Mouse (Mus musculus) forebrain, embryonic 12.5 days (tissue): ENCODE results near the gene Vps35l. TPM values are rescaled to one million over a fixed set of nuclear protein-coding genes. Genes with fewer than 3 reads are reported as not detected.
A peak's percentile ranks its signal among the peaks of the same experiment; 100 is the strongest.

Experiments used
- ATAC-seq: fragments of 200-750 bp; cut with Nextera tagmentation; 2 replicates; pipeline ENCODE4 v1.8.0; 2017; ENCODE audit warnings: moderate TSS enrichment; ENCODE audit not compliant: low FRiP score
- H3K27ac ChIP-seq: fragments of 300-500 bp; sonication (generic); 2 replicates; pipeline ENCODE4 v1.5.1; 2016; ENCODE audit warnings: mild to moderate bottlenecking
- H3K27me3 ChIP-seq: fragments of 300-500 bp; sonication (generic); 2 replicates; pipeline ENCODE4 v1.6.1; 2016; ENCODE audit warnings: mild to moderate bottlenecking
- H3K36me3 ChIP-seq: fragments of 300-500 bp; sonication (generic); replicated peaks from 2 replicates; pipeline ENCODE4 v1.6.1; 2016; ENCODE audit warnings: mild to moderate bottlenecking
- H3K4me1 ChIP-seq: fragments of 300-500 bp; sonication (generic); 2 replicates; pipeline ENCODE4 v1.6.1; 2016
- H3K4me2 ChIP-seq: fragments of 300-500 bp; sonication (generic); 2 replicates; pipeline ENCODE4 v1.6.1; 2016; ENCODE audit warnings: mild to moderate bottlenecking, moderate library complexity
- H3K4me3 ChIP-seq: fragments of 300-500 bp; sonication (generic); replicated peaks from 2 replicates; pipeline ENCODE4 v1.5.1; 2016; ENCODE audit warnings: mild to moderate bottlenecking
- H3K9ac ChIP-seq: fragments of 300-500 bp; sonication (generic); 2 replicates; pipeline ENCODE4 v1.6.1; 2016; ENCODE audit warnings: mild to moderate bottlenecking
- H3K9me3 ChIP-seq: fragments of 300-500 bp; sonication (generic); 2 replicates; pipeline ENCODE4 v1.6.1; 2016
- WGBS: fragments of 180-500 bp; shearing (Covaris S2); methylation state at CpG from one replicate; pipeline ENCODE4 v1.1.7; 2016; 5-methylcytosine and 5-hydroxymethylcytosine counted together
- polyA plus RNA-seq: library from polyadenylated mRNA; unstranded; fragments of >200 nt; fragmentation: Nextera tagmentation; extraction: Ambion mirVana; gene quantifications from 2 replicates; pipeline ENCODE4 v1.2.1, GENCODE M21; 2016

The Vps35l gene
- polyA plus RNA-seq, 1 experiment from 2014 or later = 89.2 TPM

GRCm38 (mm10) chr7:118811407-118812106 lies 71.5 kb downstream of the Vps35l start:
- Histone ChIP-seq H3K36me3 (peaks cover 37% of the 10 kb centered on the region), H3K4me1 (peaks cover 6% of the 10 kb centered on the region; the same call in 1 of the 2 replicates), H3K4me3 (no peak overlapping the region), H3K4me2 (no peak overlapping the region), H3K27me3 (no peaks in the 10 kb centered on the region), H3K9me3 (no peaks in the 10 kb centered on the region), H3K9ac (no peak overlapping the region), H3K27ac (no peak overlapping the region)
- ATAC-seq = no peak
- whole genome bisulfite sequencing = 88% methylated on average over 12 of the region's 12 CpGs

GRCm38 (mm10) chr7:118813592-118813991 lies 73.6 kb downstream of the Vps35l start:
- H3K9me3 ChIP-seq = no peaks in the 10 kb centered on the region
- H3K4me2 ChIP-seq = no peak overlapping the region
- H3K4me1 ChIP-seq = no peaks in the 10 kb centered on the region
- ATAC-seq = no peak
- no peak overlapping the region for H3K4me3 ChIP-seq
- no peaks in the 10 kb centered on the region for H3K27me3 ChIP-seq
- H3K9ac ChIP-seq = no peak overlapping the region
- H3K36me3 ChIP-seq = peaks cover 52% of the 10 kb centered on the region
- no peak overlapping the region for H3K27ac ChIP-seq
- WGBS = 93% methylated on average over 4 of the region's 4 CpGs

GRCm38 (mm10) chr7:118816275-118816674 lies 76.2 kb downstream of the Vps35l start:
- Histone ChIP-seq H3K27me3 (no peaks in the 10 kb centered on the region), H3K4me2 (no peak overlapping the region), H3K27ac (no peak overlapping the region), H3K4me3 (no peak overlapping the region), H3K9ac (no peak overlapping the region), H3K9me3 (no peaks in the 10 kb centered on the region), H3K36me3 (peaks cover 44% of the 10 kb centered on the region), H3K4me1 (no peaks in the 10 kb centered on the region)
- 93% methylated on average over 3 of the region's 3 CpGs for WGBS
- ATAC-seq = no peak

- Histone ChIP-seq H3K9me3 (no peaks in the 10 kb centered on the region), H3K4me3 (no peak overlapping the region), H3K27ac (no peak overlapping the region), H3K27me3 (no peaks in the 10 kb centered on the region), H3K4me1 (no peaks in the 10 kb centered on the region), H3K36me3 (peaks cover 44% of the 10 kb centered on the region), H3K9ac (no peak overlapping the region), H3K4me2 (no peak overlapping the region)
- ATAC-seq = no peak
- 90% methylated on average over 7 of the region's 7 CpGs for WGBS
Observed at GRCm38 (mm10) chr7:118817741-118818140, 77.7 kb downstream of the Vps35l start.

GRCm38 (mm10) chr7:118819666-118820065 lies 79.6 kb downstream of the Vps35l start:
- H3K9ac ChIP-seq = no peak overlapping the region
- no peak overlapping the region for H3K27ac ChIP-seq
- H3K27me3 ChIP-seq = no peaks in the 10 kb centered on the region
- 86% methylated on average over 1 of the region's 1 CpGs for WGBS
- H3K36me3 ChIP-seq = peaks cover 33% of the 10 kb centered on the region
- no peaks in the 10 kb centered on the region for H3K9me3 ChIP-seq
- ATAC-seq = no peak
- H3K4me3 ChIP-seq = no peak overlapping the region
- H3K4me1 ChIP-seq = no peaks in the 10 kb centered on the region
- no peak overlapping the region for H3K4me2 ChIP-seq

GRCm38 (mm10) chr7:118821356-118821755 lies 81.3 kb downstream of the Vps35l start:
- Histone ChIP-seq H3K27me3 (no peaks in the 10 kb centered on the region), H3K27ac (no peak overlapping the region), H3K9ac (no peak overlapping the region), H3K4me2 (no peak overlapping the region), H3K36me3 (peaks cover 28% of the 10 kb centered on the region), H3K4me3 (no peak overlapping the region), H3K9me3 (no peaks in the 10 kb centered on the region), H3K4me1 (no peaks in the 10 kb centered on the region)
- no peak for ATAC-seq
- WGBS = 79% methylated on average over 7 of the region's 7 CpGs

GRCm38 (mm10) chr7:118821887-118822556 lies 82.0 kb downstream of the Vps35l start:
- H3K27me3 ChIP-seq = no peaks in the 10 kb centered on the region
- no peak overlapping the region for H3K27ac ChIP-seq
- H3K4me3 ChIP-seq = no peak overlapping the region
- H3K9ac ChIP-seq = no peak overlapping the region
- H3K36me3 ChIP-seq = peaks cover 30% of the 10 kb centered on the region
- peaks cover under 1% of the 10 kb centered on the region; the same call in 1 of the 2 replicates for H3K4me1 ChIP-seq
- ATAC-seq = no peak
- WGBS = 90% methylated on average over 12 of the region's 12 CpGs
- H3K9me3 ChIP-seq = no peaks in the 10 kb centered on the region
- no peak overlapping the region for H3K4me2 ChIP-seq

GRCm38 (mm10) chr7:118824451-118824850 lies 84.4 kb downstream of the Vps35l start:
- H3K9ac ChIP-seq = no peak overlapping the region
- 65% methylated on average over 7 of the region's 7 CpGs for WGBS
- peaks cover 11% of the 10 kb centered on the region for H3K36me3 ChIP-seq
- H3K27ac ChIP-seq = no peak overlapping the region
- peaks cover 16% of the 10 kb centered on the region for H3K4me1 ChIP-seq
- H3K4me2 ChIP-seq = no peak overlapping the region
- no peak overlapping the region for H3K4me3 ChIP-seq
- no peaks in the 10 kb centered on the region for H3K27me3 ChIP-seq
- ATAC-seq = no peak
- no peaks in the 10 kb centered on the region for H3K9me3 ChIP-seq

- H3K4me2 ChIP-seq = no peak overlapping the region
- no peak overlapping the region for H3K4me3 ChIP-seq
- H3K4me1 ChIP-seq = peaks cover 16% of the 10 kb centered on the region
- peak; percentile 55 for ATAC-seq
- no peaks in the 10 kb centered on the region for H3K27me3 ChIP-seq
- WGBS = 11% methylated on average over 5 of the region's 5 CpGs
- H3K9ac ChIP-seq = no peak overlapping the region
- H3K27ac ChIP-seq = peak overlapping the region; percentile 51; the same call in 1 of the 2 replicates
- H3K9me3 ChIP-seq = no peaks in the 10 kb centered on the region
- H3K36me3 ChIP-seq = peaks cover 14% of the 10 kb centered on the region
Observed at GRCm38 (mm10) chr7:118827975-118828416, 88.0 kb downstream of the Vps35l start.

GRCm38 (mm10) chr7:118837901-118838300 lies 97.9 kb downstream of the Vps35l start:
- H3K4me2 ChIP-seq = no peak overlapping the region
- H3K4me3 ChIP-seq = no peak overlapping the region
- no peak for ATAC-seq
- H3K27me3 ChIP-seq = no peaks in the 10 kb centered on the region
- no peak overlapping the region for H3K27ac ChIP-seq
- no peak overlapping the region for H3K9ac ChIP-seq
- H3K4me1 ChIP-seq = no peaks in the 10 kb centered on the region
- H3K9me3 ChIP-seq = peaks cover 4% of the 10 kb centered on the region; the same call in 1 of the 2 replicates
- peaks cover 93% of the 10 kb centered on the region for H3K36me3 ChIP-seq
- WGBS = 88% methylated on average over 5 of the region's 5 CpGs

GRCm38 (mm10) chr7:118841030-118841745 lies 101.2 kb downstream of the Vps35l start:
- H3K27ac ChIP-seq = no peak overlapping the region

GRCm38 (mm10) chr7:118841796-118842195 lies 101.8 kb downstream of the Vps35l start:
- no peak overlapping the region for H3K9ac ChIP-seq
- ATAC-seq = no peak
- H3K4me3 ChIP-seq = no peak overlapping the region
- 66% methylated on average over 1 of the region's 1 CpGs for WGBS
- H3K27me3 ChIP-seq = no peaks in the 10 kb centered on the region
- peaks cover 4% of the 10 kb centered on the region; the same call in 1 of the 2 replicates for H3K9me3 ChIP-seq
- no peak overlapping the region for H3K4me2 ChIP-seq
- H3K27ac ChIP-seq = no peak overlapping the region
- no peaks in the 10 kb centered on the region for H3K4me1 ChIP-seq
- H3K36me3 ChIP-seq = peaks cover 95% of the 10 kb centered on the region

More at GRCm38 (mm10) chr7:118841030-118841745, 101.2 kb downstream of the Vps35l start:
- no peak overlapping the region for H3K9ac ChIP-seq
- no peak for ATAC-seq
- H3K4me2 ChIP-seq = no peak overlapping the region
- H3K9me3 ChIP-seq = peaks cover 4% of the 10 kb centered on the region; the same call in 1 of the 2 replicates
- 86% methylated on average over 8 of the region's 8 CpGs for WGBS
- H3K4me3 ChIP-seq = no peak overlapping the region
- no peaks in the 10 kb centered on the region for H3K4me1 ChIP-seq
- peaks cover 95% of the 10 kb centered on the region for H3K36me3 ChIP-seq
- H3K27me3 ChIP-seq = no peaks in the 10 kb centered on the region
